Mouse (Mus musculus) lung, postnatal 25 days (tissue): ENCODE results near the gene Ambn.
"Not testable (repeated sequence)": the region's sequence is repeated elsewhere in the genome, so short reads cannot be mapped to it uniquely, and the experiment has no call there.

ENCODE experiments used
- DNase-seq: peaks from one replicate; pipeline ENCODE4 v3.0.0; 2022; ENCODE audit warnings: low spot score

Gene Ambn

GRCm38 (mm10) chr5:88455691-88456090 lies at the start of gene Ambn:
Gene Ambn (plus strand): TSS chr5:88455991.
- DNase-seq: no peak

DNA sequence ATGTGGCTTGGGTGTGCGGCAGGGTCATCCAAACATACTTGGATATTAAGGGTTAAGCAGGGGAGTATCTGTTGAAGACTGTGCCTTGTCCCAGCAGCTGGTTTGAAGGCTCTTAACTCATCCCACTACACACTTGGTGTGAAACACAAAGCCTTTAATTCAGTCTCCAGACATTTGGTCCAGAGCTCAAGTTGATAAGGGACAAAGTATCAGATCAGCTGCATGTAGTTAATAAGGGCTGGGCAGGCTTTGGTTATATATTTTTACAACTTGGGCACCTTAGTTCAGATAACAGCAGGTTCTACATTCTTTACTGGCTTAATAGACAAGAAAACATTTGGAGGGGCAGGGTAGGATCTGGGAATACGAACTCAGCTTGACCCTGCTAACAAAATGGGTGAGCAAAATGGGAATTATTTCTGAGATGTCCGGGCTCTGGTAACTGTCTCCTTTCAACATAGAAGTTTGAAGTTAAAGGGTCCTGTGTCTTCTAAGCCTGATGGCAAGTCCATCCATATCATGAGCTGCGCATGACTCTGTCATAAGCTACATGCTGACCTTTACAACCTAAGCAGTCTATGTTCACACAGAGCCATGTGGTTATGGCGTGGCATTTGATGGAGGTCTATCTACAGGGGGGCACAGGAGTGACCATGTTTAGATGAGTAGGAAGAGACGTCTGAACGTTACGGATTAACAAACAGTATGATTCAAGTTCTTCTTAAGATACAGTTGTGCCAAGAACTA lies 35.3 kb upstream of the Ambn start:
- DNase-seq: no peak

- not testable (repeated sequence) for DNase-seq
These were observed 30.9 kb upstream of the Ambn start for GRCm38 (mm10) chr5:88424892-88425291.

DNA sequence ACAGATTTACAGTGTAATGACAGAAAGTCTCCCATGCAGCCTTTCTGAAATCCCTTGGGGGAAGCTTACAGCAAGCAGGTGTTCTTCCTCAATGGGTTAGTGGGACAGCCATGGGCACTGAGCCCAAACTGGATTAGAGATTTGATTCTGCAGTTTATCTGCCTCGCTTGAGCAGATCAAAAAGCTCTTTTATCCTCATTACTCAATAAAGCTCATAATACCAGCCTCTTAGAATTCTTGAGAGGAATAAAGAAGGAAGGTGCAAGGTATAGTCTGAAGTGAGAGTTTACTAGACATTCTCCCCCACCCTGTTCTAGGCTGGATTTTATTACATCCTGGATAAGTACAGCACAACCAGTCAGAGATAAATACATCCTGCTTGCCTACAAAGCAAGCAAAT lies 29.0 kb upstream of the Ambn start:
- no peak for DNase-seq

DNA sequence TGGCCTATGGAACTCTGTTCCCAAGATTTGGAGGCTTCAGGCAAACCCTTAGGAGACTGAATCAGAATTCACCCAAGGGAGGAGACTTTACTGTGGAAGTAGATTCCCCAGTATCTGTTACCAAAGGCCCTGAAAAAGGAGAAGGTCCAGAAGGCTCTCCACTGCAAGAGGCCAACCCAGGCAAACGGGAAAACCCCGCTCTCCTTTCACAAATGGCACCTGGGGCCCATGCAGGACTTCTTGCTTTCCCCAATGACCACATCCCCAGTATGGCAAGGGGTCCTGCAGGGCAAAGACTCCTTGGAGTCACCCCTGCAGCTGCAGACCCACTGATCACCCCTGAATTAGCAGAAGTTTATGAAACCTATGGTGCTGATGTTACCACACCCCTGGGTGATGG lies 11.7 kb downstream of the Ambn start:
- DNase-seq: no peak

GRCm38 (mm10) chr5:88468807-88469704 lies 13.3 kb downstream of the Ambn start:
- DNase-seq: no peak

DNA sequence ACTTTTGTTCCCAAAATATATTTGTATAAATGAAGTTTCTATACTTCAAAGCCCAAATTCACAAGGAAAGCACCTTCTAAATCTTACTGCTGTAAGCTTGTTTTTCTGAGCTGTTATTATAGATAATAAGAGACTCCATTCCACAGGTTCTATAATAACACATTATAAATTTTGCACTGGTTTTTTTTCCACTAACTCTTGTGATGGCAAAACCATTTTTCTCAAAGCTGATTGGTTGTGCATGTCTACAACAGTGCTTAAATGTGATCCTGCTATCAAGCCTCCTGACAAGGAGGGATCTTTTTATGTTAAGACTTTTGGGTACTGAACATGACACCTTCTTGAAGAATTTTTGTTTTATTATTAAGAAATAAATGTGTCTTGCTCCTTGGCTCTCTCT lies 31.9 kb downstream of the Ambn start, which contains the start of gene Enam:
Gene Enam (plus strand): TSS at position 301 of the 400 bp plus-strand sequence.
- no peak for DNase-seq

DNA sequence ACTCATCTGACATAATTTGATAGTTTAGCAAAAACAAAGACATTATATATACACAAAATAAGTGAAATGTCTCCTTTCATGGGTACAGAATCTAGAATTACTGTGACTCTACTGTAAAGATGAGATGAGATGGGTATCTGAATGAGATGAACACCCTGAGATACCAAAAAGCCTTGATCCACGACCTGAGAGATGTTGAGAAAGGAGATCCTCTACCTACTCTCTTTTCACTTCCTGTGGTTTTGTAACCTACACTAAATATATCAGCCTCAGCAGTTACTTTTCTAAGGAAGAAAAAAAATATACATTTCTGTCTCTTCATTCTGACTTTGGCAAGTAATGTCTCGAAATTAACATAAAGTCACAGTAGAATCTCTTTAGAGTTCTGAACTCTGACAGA lies 33.2 kb downstream of the Ambn start:
- DNase-seq: no peak

- DNase-seq: no peak
These were observed 35.3 kb downstream of the Ambn start for GRCm38 (mm10) chr5:88491111-88491510.

DNA sequence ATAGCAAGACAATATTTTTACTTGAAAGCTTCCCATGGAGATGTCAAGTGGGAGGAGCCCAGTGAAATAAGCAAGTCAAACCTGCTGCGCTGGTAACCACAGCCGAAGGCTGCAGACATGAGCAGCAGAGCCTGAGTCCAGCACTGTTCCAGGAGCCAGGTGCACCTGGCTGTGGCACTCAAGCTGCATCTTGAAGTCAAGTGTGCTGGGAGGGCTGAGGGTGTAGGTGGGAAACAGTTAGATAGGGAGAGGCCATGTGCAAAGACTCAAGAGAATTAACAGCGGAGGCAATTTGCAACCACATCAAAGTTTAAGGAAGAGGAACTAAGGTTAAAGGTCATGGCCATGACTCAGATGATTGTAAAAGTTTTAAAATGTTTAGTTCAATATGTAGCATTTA lies 44.0 kb downstream of the Ambn start:
- DNase-seq: no peak

DNA sequence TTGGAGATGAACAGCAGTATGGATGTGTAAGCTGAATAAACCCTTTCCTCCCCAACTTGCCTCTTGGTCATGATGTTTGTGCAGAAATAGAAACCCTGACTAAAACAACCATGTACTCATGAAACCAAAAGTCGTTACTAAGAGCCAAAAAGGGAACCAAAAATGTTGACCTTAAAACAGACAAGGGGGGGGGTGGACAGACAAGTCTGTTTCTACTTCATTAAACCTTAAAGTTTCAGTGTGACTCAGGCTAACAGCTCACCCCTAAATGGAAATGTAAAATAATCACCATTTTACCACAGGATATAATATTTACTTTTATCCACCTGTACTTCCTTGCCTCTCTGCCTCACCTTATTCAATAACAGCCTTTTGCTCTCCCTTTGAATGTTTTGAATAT lies 52.8 kb downstream of the Ambn start:
- DNase-seq: no peak

DNA sequence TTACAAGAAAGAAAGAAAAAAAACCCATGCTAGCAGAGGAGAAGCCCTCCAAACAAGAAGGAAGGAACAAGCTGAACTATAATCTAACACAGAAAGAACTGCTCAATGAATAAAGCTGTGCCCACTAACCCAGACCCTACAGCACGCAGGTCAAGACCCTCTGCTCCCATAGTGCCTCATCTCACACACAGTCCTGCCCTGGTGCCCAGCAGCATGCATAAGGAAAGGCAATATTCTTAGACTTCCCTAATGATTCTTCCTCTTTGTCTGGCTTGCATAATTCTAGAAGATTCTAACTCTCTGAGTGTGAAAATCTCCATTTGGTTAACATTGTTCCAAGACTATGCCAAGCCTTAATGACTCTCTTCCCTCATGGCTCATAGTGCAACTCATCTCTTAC lies 53.2 kb downstream of the Ambn start:
- no peak for DNase-seq
